Mouse (Mus musculus): ENCODE measurements around the gene Mtch1.
"Not testable (repeated sequence)": the region's sequence is repeated elsewhere in the genome, so short reads cannot be mapped to it uniquely, and the experiment has no call there.

Gene Mtch1

DNA sequence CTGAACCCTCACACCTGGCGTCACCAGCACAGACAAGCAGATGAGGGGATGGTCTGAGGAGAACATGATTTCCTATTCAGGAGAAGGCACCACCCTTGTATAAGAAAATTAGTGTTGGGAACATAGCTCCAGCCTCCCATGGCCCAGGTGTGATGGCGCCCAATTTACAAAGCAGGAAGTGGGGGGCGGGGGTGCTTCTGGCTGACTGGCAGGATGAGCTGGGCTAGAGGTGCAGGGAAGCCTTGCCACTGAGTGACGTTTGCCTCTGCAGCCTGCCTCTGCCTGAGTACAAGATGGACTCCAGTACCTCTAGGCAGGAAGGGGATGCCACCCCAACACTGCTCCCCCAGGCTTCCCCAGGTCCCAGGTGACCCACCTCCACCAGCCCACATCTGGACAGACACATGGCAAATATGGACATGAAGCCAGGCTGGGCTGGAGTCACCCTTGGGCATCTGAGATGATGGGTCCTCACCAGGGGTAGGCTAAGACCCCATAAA, 15.5 kb downstream of the Mtch1 start:
- DNase-seq (ENCODE audit: low read depth): no peak

DNA sequence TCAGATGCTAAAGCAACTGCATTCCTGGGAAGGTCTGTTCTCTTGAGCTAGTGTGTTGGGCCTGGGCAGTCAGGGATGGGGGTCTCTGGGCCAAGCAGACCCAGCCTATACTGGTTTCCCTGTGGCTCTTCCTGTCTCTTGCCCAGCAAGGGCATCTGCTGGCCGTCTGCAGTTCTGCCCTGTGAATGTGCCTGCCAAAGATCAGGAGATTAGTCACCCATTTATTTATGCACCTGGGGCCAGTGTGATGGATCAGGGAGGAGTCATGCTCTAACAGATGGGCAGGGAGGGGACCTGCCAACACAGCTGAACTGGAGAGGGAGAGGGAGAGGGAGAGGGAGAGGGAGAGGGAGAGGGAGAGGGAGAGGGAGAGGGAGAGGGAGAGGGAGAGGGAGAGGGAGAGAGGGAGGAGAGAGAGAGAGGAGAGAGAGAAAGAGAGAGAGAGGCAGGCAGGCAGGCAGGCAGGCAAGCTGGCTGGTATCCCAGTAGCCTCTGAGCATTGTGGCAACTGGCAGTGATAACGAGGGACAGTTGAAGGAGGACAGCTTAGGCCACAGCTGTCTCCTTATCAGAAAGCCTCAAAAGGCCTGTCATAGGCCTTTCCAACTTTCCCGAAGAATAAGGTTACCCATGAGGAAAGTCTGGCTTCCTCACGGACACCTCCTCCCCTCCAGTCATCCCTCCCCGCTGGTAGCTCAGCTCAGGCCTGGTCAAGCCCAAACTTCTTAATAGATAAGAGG, 16.9 kb downstream of the Mtch1 start:
- DNase-seq (ENCODE audit: low read depth): peak; percentile 81

DNA sequence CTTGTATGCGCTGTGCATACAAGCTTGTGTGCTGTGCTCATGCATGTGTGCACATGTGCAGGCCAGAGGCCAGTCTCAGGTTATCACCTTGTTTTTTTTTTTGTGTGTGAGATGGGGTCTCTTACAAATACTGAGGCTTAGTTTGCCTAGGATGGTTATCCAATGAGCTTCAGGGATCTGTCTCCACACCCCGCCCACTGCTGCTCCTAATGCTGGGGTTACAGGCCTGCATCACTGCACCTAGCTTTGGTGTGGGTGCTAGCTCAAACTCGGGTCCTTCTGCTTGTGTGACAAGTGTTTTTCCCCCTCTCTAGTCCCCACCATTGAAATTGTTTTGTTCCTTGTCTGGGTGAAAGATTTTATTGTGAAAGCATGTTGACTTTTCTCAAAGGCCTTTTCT, 17.5 kb downstream of the Mtch1 start:
- no peak for DNase-seq (ENCODE audit: low read depth)

DNA sequence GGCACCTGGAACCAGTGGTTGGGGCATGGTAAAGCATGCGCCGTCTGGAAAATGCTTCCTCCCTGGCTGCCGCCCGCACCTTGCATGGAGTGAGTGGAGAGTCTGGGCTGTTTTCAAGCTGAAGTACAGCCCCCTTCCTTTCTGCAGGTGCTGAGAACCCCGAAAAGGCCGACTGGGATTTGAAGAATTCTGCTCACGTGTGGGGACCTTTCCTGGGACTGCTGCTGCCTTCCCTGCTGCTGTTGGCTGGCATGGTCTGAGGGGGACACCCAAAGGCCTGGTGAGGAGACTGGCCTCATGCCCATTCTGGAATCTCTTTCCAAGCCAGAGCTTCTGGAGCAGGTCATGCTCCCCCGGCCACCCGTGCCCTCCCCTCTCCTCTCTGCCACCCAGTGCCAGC, 20.0 kb downstream of the Mtch1 start:
- no peak for DNase-seq (ENCODE audit: low read depth)

DNA sequence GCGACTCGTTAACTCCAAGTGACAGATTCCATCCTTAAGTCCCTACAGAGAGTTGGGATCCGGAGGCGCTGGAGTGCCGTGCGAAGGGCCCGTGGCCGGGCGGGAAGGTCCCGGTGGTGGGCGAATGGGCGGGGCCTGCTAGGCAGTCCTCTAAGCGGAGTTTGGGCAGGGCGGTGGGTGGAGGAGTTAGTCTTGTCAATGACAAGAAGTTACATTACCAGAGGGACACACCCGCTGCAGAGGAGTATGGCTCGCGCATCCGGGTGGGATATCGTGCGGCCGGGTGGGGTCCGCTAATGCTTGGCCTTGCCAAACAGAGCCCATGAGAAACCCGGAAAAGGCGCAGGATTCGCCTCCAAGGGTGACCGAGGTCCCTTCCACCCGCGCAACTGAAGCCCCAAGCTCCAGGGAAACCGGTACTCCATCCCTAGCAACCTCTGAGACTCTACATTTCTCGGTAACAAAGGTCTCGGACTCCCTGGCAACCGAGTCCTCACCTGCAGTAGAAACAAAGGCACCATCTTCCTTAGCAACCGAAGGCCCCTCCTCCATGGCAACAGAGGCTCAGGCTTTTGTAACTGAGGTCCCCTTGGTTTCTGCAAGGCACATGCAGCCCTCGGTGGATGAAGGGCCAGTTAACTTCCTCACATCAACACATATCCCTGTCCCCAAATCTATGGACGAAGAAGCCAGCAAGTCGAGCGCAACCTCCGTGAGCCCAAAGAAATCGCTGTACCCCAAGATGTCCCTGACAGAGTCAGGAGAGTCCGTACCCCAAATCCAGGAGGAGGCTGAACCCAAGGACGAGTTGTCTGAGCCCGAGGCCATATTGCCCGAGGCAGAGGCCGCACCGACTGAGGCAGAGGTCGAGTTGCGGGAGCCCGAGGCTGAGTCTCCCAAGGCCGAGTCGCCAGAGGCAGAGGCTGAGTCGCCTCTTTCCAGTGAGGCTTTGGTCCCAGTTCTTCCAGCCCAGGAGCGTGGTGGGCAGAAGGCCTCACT, 20.9 kb downstream of the Mtch1 start:
- no peak for DNase-seq (ENCODE audit: low read depth)

DNA sequence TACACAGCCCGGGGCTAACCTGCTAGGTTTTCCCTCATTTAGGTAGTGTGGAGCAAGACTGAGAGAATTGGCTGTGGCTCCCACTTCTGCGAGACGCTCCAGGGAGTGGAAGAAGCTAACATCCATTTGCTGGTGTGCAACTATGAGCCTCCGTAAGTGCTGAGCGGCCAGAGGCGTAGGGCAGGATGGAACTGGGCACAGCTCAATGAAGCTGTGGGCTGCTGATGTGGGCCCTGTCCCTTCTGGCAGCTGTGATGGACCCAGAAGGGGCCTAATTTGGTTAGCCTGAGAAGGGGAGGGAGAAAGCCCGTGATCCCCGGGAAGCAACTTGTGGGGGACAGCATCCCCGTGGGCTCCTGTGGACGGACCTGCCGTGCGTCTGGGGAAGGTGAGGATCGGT, 21.9 kb downstream of the Mtch1 start:
- DNase-seq (ENCODE audit: low read depth): no peak

DNA sequence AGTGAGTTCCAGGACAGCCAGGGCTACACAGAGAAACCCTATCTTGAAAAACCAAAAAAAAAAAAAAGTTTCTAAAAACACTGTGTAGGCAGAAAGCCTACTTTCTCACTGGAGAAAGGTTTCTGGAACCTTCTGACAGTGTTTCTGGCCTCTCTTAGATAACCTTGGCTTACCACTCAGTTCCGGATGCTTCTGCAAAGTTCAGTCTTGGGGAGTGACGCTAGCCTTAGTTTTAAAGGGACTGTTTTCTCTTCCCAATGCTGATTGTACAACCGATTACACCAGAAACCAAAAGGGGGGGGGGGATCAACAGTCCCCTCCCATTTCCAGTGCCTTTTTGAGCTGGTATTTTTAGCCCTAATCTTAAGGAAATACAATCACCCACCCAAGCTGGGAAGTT, 24.1 kb downstream of the Mtch1 start:
- DNase-seq (ENCODE audit: low read depth): no peak

DNA sequence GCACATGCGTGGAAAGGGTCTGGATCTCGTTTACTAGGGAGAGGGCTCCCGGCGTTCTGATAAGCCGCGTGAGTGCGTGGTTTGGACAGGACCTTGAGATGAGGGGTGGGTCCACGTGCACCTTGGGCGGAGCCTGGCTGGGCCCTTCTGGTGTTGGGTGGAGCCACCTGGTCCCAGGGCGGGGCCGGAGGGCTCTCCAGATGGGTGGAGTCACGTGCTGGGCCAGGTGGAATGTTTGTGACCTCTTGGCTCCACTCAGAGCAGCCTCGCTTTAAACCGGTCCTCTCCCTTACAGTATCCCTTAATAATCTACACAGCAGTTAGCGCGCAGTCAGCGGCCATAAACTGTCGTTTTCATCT, 25.2 kb downstream of the Mtch1 start:
- no peak for DNase-seq (ENCODE audit: low read depth)

DNA sequence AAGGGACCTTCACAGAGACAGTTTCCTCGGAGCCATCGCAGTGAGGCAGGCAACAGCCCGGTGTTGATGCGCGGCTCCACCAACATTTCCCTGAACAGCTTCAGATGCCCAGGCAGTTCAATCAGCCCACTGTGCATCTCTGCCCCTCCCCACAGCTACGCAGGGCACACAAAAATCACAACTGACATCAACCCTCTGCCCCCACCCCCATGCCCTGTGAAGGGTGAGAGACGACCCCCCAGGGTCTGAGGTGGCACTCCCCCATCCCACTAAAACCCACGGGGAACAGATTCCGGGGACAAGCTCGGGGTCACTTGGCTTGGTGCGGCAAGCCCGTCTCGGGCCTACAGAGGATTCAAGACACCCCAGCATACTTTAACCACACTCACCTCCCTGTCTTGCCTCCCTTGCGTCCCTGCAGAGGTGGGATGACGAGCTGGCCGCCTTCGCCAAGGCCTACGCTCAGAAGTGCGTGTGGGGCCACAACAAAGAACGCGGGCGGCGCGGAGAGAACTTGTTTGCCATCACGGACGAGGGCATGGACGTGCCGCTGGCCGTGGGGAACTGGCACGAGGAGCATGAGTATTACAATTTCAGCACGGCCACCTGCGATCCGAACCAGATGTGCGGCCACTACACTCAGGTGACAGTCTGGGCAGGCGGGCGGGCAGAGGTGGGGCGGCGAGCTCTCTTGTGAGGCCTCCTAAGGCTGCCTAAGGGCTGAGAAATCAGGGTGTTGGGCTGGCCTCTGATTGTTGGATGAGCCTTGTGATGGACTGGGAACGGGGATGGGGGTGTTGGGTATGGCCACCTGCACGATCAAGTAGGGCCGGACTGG, 25.8 kb downstream of the Mtch1 start:
- DNase-seq (ENCODE audit: low read depth): no peak

DNA sequence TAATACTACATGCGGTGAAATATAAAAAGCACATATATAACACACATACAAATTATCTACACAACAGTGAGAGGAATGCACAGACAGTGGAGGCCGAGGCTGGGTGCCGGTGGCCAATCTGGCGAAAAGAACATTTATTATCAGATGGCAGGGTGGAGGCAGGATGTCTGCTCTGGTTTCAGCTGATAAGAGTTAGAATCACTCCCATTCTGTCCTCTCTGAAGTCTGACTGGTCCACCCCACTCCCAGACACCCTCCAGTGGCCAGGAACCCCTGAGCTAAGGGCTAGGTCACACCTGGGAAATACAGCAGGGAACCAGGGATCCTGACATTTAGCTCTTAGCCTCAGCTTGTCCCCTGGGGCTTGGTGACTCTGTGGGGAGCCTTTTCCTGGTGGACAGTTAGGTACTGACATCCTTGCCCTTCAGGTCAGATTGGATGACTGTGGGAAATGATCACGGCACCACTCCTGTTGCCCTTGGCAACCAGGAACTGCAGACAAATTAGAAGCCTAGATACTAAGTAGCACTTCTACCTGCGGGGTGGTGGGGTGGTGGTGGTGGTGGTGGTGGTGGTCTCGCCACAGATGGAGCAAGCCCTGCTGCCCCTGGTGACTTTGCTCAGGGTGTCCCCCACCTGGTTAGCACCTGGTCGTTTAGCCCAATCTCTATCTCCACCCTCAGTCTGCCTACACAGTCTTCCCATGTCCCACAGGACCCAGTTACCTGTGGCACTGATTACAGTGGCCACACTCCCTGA, 27.7 kb downstream of the Mtch1 start:
- DNase-seq (ENCODE audit: low read depth): no peak

DNA sequence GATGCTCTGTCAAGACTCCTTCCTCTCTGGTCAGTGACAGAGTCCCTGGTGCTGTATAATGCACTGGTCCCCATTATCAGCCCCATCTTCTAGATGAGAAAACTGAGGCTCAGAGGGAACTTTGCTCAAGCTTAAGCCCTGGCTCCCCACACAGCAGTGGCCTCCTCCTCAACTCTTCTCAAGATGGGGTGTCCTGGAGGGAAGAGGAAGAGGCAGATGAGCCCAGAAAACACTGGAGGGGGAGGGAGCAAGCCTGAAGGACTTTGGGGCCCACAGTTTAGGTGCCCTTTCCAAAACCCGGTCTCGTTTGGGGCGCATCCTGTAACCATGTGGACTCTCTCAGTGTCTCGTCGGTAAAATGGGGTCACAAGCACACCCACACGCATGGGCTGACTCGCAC, 28.3 kb downstream of the Mtch1 start:
- DNase-seq (ENCODE audit: low read depth): no peak

DNA sequence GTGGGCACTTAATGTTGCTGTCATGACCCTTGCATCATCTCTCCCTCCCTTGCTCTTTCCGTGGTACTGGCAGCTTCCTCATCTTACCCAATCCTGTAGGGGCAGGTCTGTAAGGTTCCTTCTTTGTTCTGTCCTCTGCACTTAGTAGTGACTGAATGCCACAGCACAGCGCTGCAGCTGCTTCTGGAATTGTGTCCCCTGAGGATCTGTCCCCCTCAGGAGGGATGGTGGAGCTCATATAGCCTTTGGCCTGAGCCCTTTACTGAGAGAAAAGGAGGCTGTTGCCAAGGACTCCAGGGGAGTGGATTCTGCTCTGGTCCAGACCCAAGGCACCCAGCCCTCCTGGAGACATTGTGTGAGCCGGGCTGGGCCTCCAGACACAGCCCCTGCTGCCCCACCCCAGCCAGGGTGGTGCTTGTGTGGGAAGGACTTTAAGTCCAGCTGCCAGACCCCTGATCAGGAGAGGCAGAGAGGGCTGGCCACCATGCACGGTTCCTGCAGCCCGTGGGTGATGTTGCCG, 28.9 kb downstream of the Mtch1 start:
- DNase-seq (ENCODE audit: low read depth): peak; percentile 25

DNA sequence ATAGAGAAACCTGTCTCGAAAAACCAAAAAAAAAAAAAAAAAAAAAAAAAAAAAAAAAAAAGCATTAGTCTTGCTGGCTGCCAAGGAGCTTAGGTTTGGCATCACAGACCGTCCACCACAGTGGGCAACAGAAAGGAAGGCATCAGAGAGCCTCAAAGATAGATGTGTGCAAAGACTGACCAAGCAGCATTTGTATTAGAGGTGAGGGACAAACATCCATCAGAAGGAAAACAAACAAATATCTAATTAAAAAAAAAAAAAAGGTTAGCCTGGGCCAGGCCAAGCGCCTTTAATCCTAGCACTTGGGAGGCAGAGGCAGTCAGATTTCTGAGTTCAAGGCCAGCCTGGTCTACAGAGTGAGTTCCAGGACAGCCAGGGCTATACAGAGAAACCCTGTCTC, 30.4 kb downstream of the Mtch1 start, which contains the start of gene Pi16:
Gene Pi16, plus strand, starts transcription at position 301 of the 400 bp plus-strand sequence.
- DNase-seq (ENCODE audit: low read depth): not testable (repeated sequence)

DNA sequence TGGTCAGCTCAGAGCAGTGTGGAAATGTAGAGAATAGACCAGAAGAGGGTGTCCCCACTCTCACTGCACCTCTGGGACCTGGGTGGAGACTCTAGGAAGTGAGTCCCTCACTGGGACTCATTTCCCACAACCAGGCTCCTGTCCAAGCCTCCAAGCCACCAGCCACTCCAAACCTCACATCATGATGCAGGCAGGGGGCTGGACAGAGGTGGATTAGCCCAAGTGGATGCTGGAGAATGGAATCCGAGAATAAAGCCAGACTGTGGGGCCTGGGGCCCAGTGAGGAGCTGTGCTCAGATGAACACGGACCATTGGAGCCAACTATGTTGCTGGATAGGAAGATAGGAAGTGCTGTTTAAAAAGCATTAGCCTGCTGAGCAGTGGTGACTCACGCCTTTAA, 30.8 kb downstream of the Mtch1 start:
- DNase-seq (ENCODE audit: low read depth): no peak

DNA sequence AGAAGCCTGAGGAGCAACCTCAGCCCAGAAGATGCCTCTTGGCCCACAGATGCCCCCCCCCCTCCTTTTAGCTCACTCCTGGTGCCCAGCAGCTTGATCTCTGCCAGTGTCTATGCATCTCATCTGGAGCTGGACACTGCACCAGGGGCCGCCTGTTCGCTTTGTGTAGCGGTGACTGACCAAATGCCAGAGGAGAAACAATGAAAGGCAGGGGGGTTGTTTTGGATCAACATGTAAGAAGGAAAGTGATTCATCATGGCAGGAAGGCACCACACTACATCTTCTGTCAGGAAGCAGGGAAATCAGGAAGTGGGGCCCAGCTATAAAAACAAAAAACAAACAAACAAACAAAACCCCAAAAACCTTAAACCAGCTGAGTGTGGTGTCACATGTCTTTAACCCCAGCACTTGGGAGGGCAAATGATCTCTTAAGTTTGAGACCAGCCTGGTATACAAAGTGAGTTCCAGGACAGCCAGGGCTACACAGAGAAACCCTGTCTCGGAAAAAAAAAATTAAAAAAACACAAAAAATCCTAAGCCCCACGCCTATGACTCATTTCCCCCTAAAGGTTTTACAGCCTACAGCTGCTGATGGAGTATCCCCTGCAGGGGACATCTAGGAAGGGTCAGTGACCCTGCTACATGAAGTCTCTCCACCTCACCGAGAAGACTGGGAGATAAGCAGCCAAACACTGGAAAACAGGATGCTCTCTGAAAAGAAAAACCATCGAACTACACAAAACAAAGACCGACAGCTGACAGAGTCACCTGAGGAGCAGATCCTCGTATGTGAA, 31.9 kb downstream of the Mtch1 start:
- DNase-seq (ENCODE audit: low read depth): peak; percentile 63

DNA sequence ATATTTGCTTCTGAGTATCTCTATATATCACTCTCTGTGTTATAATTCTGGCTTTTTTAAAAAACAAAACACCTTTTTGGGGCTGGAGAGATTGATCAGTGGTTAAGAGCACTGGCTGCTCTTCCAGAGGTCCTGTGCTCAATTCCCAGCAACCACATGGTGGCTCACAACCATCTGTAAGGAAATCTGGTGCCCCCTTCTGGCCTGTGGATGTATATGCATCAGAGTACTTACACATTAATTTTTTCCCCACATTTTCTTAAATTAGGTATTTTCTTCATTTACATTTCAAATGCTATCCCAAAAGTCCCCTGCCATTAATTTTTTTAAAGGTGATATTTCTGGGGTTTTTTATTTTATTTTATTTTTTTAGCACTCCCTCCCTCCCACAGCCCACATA, 34.4 kb downstream of the Mtch1 start:
- DNase-seq (ENCODE audit: low read depth): peak; percentile 37

DNA sequence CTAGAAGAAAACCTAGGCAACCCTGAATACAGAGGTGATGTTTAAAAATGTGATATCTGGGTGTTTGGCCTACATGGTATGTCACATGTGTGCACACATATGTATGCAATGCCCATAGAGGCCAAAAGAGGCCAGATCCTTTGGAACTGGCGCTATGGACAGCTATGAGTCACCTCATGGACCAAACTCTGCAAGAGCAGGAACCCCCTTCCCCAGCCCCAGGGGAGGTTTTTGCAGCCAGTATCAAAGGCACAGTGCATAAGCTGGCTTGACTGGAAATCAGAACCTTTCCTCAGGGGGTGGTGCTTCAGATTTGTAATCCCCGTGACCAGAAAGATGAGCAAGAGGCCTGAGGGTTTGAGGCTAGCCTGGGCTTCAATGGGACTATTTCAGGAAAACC, 35.7 kb downstream of the Mtch1 start:
- DNase-seq (ENCODE audit: low read depth): peak; percentile 59

DNA sequence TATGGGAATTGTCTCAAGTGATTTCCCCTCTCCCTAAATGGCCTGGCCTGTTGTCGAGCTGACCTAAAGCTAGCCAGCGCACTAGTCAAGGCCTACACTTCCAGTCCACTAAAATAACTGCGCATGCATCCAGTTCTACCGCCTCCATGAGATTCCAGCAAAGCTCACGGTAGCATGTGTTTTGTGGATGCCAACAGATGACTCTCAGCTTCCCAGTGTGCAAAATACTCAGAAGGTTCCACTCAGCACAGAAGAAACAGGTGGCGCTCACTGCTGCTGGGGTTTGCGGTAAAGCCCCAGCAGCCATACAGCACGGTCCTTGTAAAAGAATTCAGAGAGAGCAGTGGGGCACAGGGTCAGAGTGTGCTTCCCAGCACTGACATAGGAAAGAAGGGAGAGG, 36.1 kb downstream of the Mtch1 start:
- DNase-seq (ENCODE audit: low read depth): no peak

DNA sequence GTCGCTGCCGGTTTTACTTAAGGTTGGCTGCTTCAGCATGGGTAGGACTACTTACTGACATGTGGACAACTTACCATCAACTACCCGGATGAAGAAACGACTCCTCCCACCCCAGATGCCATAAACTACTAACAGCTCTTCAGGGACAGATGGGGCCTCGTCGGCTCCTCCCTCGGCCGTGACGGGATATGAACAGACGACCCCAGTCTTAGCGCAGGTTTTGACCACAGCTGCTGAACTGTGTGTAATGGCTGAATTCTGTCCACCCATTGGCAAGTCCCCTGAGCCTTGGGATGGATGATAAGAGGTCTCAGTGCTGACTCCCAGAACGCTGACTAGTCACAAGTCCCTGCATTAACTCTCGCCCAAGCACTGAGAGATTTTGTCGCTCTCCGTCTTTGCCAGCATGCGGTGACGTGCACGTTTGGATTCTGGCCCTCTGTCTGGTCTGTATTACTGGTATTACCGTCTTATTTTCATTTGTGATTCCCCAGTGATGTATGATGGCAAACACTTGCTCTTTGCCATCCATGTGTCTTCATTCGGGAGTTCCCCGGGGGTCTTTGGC, 37.6 kb downstream of the Mtch1 start:
- no peak for DNase-seq (ENCODE audit: low read depth)

DNA sequence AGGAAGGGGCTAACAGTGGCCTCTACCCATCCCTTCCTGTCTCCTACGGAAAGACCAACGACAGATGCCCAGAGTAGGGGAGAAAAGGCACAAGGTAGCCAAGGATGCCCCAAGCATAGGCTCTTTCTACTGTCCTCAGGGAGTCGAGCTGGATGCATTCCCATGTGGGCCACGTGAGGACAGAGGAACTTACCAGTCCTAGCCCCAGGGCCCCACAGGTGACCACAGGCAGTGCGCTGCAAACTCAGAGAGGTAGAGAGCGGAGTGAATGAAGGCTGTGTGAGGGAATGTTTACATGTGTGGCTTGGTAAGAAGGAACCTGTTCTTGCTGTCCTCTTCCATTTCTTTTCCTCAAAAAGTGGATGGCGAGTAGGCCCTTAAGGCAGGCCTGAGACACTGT, 41.9 kb downstream of the Mtch1 start:
- DNase-seq (ENCODE audit: low read depth): no peak

All from NIH3T3 (cell line).